Mouse (Mus musculus): ENCODE data around the gene Coq4. TPM values are rescaled to one million over a fixed set of nuclear protein-coding genes. Genes with fewer than 3 reads are reported as not detected.

Coq4 gene
- polyA plus RNA-seq (2015; fragmentation: Illumina TruSeq; extraction: RNeasy Lipid Tissue Mini Kit (QIAGEN cat#74804); ENCODE audit: low read depth, low replicate concordance), result 32.5 TPM

GRCm38 (mm10) chr2:29787104-29787917 lies at the start of gene Coq4:
Coq4 (plus strand) TSS chr2:29787493.

GRCm38 (mm10) chr2:29751497-29751896 lies 35.8 kb upstream of the Coq4 start, which contains the start of gene Gm13420:
Gm13420 (minus strand) TSS chr2:29751685.

GRCm38 (mm10) chr2:29787937-29788681 lies 816 bp downstream of the Coq4 start, which contains the start of gene Trub2:
Trub2 (minus strand) TSS chr2:29788502.

GRCm38 (mm10) chr2:29802075-29802826 lies 15.0 kb downstream of the Coq4 start, which contains the start of gene Slc27a4:
Slc27a4 (plus strand) TSS chr2:29802634.

GRCm38 (mm10) chr2:29820025-29820817 lies 32.9 kb downstream of the Coq4 start, which contains the start of gene Urm1:
Urm1 (plus strand) TSS chr2:29820075.

Other genes starting within 250 kb of the Coq4 start
- 57.7 TPM for gene Rapgef1, start 167.8 kb upstream of the Coq4 start, polyA plus RNA-seq (2015; fragmentation: Illumina TruSeq; extraction: RNeasy Lipid Tissue Mini Kit (QIAGEN cat#74804); ENCODE audit: low read depth, low replicate concordance)
- gene Gm13420, start 35.8 kb upstream of the Coq4 start, polyA plus RNA-seq (2015; fragmentation: Illumina TruSeq; extraction: RNeasy Lipid Tissue Mini Kit (QIAGEN cat#74804); ENCODE audit: low read depth, low replicate concordance), result 0.45 TPM
- gene Gm13547, start 28.2 kb upstream of the Coq4 start, polyA plus RNA-seq (2015; fragmentation: Illumina TruSeq; extraction: RNeasy Lipid Tissue Mini Kit (QIAGEN cat#74804); ENCODE audit: low read depth, low replicate concordance), result not detected
- 27.5 TPM for gene Trub2, start 1.0 kb downstream of the Coq4 start, polyA plus RNA-seq (2015; fragmentation: Illumina TruSeq; extraction: RNeasy Lipid Tissue Mini Kit (QIAGEN cat#74804); ENCODE audit: low read depth, low replicate concordance)
- 57.3 TPM for gene Slc27a4, start 15.1 kb downstream of the Coq4 start, polyA plus RNA-seq (2015; fragmentation: Illumina TruSeq; extraction: RNeasy Lipid Tissue Mini Kit (QIAGEN cat#74804); ENCODE audit: low read depth, low replicate concordance)
- gene Urm1, start 32.6 kb downstream of the Coq4 start, polyA plus RNA-seq (2015; fragmentation: Illumina TruSeq; extraction: RNeasy Lipid Tissue Mini Kit (QIAGEN cat#74804); ENCODE audit: low read depth, low replicate concordance), result 79.5 TPM
- 10.6 TPM for gene Cercam, start 81.7 kb downstream of the Coq4 start, polyA plus RNA-seq (2015; fragmentation: Illumina TruSeq; extraction: RNeasy Lipid Tissue Mini Kit (QIAGEN cat#74804); ENCODE audit: low read depth, low replicate concordance)
- 74.7 TPM for gene Odf2, start 101.7 kb downstream of the Coq4 start, polyA plus RNA-seq (2015; fragmentation: Illumina TruSeq; extraction: RNeasy Lipid Tissue Mini Kit (QIAGEN cat#74804); ENCODE audit: low read depth, low replicate concordance)
- 46.6 TPM for gene Gle1, start 147.9 kb downstream of the Coq4 start, polyA plus RNA-seq (2015; fragmentation: Illumina TruSeq; extraction: RNeasy Lipid Tissue Mini Kit (QIAGEN cat#74804); ENCODE audit: low read depth, low replicate concordance)
- gene Sptan1, start 178.1 kb downstream of the Coq4 start, polyA plus RNA-seq (2015; fragmentation: Illumina TruSeq; extraction: RNeasy Lipid Tissue Mini Kit (QIAGEN cat#74804); ENCODE audit: low read depth, low replicate concordance), result 440 TPM

All from brain, adult 10 weeks (tissue).